Mouse (Mus musculus) cerebellum, adult 2 months (tissue): ENCODE results near the gene Vmn1r80.

Source experiments
- CTCF ChIP-seq: fragments of 200-500 bp; IDR thresholded peaks from 2 replicates; pipeline ENCODE4 v1.5.1; 2011; ENCODE audit warnings: low read depth, mild to moderate bottlenecking, control low read depth, low read length, moderate library complexity, borderline replicate concordance; ENCODE audit not compliant: insufficient read depth
- POLR2A ChIP-seq: fragments of 200-500 bp; IDR thresholded peaks from 2 replicates; pipeline ENCODE4 v1.6.1; 2011; ENCODE audit warnings: low read length, control low read depth, borderline replicate concordance; ENCODE audit not compliant: insufficient read depth

DNA sequence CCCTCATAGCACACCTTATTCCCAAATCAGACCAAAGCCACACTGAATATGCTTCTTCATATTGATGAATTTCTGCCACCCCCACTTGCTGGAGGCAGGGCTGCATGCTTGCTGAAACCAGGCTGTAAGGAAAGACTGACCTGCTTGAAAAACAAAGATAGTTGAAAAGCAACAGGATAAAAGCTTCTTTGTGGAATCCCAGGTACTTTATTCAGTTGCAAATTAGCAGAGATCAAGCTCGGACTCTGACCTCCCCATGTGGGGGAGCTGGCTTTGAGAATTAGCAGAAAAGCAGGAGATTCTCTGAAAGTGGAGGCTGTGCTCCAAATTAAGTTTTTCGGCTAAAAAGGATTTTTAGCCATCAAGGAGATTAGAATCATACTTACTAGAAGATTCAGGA is 15.1 kb downstream of the Vmn1r80 start:
- no peak for TF ChIP-seq CTCF
- no peak for TF ChIP-seq POLR2A
